Mouse (Mus musculus): ENCODE results near the gene Tenm4.

Gene Tenm4

DNA sequence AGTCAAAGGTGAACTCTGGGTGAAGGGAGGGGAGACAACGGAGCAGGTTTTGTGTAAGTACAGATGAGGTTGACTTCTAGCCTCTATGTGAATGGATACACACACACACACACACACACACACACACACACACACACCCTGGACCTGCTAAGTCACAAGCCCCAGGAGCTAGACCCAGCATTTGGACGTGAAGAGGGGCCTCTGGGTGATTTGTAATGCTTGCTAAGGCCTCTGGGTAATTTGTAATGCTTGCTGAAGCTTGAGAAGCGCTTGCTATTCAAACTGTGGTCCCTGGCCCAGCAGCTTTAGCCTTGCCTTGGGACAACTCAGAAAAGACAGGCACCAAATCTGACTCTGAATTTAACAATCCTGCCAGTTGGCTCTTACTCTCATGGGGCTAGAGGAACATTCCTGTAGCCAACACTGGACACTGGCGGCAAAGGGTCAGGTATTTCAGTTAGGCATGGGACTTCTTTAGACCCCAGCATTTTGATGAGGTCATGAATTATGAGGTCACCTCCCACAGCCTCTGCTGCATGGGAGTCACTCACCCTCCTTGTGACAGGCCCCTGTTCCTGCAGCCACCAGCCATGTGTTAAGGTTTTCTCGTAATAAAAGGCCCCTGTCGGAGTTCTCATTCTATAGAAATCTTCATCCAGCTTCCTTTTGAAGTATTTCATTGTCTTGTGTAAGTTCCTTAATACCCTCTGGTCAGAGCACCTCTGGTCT lies 237.3 kb downstream of the Tenm4 start:
- CTCF ChIA-PET, result interaction anchor here (0.5 kb wide), 2 partner anchors 13 to 662 kb away, joined by 8 to 16 read pairs; no protein-coding TSS in a partner anchor

DNA sequence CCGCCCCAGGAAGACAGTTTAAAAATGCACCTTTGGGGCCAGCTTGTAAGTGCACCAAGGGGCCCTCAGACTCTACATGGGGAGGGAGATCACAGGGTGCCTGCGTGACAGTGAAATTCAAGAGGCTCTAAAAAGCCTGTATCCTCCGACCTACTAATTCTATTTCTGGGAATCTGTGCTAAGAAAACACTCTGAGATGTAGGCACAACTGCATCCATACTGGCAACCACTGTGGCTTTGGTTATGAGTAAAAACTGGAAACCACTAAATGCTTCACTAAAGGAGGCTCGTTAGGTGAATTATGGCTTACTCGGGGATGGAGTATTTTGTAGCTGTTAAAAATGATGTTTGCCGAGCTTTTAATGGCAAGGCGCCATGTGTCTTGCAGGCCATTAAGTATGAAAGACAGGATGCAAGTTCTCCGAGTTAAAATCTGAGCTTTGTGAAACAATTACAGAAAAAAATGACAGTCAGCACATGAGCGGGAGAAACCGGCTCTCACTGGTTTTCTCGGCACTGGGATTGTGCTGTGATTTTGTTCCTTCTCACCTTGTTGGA lies 238.4 kb downstream of the Tenm4 start:
- CTCF ChIA-PET, result no interaction called here

DNA sequence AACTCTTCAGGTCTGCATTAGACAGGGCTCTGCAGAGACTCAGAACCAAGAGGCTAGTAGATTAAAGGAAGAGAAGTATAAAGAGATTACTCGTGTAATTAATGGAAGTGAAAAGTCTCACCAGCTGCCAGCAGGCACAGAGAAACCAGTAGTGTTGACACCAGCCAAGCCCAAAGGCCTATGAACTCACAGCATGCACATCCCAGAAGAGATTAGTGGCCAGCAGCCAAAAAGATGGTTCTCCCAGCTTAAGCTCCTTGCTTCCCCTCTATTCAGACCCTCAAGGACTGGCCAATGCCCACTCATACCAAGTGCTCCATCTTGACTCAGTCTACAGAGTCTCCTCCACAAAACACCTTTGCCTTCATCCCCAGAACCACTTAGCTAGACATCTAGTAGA lies 242.8 kb downstream of the Tenm4 start:
- CTCF ChIA-PET, result no interaction called here

DNA sequence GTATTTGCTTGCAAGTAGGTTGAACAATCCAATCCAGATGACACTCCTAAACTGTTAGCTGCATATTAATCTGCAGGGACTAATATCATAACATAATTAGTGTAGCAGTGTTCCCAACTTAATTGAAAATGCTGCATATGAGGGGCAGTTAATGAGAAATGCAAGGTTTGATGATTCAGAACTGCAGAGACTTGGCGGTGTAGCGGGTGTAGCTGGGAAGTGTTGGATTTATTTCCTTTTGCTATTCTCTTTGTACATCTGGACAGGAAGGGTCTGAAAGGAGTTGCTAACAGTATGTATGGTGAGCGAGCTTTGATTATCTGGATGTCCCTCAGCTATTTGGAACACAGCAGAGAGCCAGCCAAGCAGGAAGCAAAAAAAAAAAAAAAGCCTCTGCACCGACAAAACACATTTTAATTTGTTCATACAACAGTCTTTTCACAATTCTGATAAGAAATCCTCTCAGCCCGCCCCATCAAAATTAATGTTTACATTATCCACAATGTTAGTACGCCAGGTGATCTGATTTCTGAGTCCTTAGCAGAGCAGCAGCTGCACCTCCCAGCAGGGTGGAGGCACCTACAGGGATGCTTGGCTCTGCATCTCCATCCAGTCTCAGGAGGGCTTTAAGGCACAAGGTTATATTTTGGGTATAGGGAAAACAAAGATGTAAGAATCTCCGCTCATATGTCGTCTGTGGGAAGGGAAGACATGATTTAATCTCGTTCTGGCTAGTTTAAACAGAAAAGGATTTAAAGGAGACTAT lies 243.4 kb downstream of the Tenm4 start:
- CTCF ChIA-PET, result no interaction called here

DNA sequence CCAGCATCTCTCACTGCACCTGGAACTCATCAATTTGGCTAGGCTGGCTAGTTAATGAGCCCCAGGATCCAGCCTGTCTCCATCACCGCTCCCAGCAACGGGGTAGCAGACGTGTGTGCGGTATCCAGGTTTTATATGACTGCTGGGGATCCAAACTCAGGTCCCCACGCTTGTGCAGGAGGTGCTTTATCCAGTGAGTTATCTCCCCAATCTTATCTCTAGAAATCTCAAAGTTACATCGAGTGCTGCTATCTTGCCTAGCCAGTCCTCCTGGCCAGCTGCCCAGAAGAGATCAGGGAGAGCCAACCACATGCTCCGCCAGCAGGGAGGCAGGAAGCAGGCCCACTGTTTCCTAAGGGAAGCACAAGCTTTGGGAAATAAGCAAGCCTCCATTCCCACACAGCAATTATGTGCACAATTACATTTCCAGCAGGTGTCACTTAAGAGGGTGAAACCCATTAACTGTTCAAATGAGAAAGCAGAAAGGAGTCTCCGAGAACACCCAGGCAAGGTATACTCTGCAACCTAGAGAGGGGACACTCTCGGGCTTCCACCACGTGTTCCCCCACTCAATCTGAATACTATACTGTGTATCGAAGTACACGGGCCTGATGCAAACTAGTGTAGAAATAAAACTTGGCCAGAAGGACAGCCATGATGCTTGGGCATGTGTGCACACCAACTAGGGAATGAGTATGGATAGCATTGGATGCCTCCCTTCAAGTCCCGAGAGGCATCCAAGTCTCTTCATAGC lies 246.4 kb downstream of the Tenm4 start:
- CTCF ChIA-PET, result no interaction called here

DNA sequence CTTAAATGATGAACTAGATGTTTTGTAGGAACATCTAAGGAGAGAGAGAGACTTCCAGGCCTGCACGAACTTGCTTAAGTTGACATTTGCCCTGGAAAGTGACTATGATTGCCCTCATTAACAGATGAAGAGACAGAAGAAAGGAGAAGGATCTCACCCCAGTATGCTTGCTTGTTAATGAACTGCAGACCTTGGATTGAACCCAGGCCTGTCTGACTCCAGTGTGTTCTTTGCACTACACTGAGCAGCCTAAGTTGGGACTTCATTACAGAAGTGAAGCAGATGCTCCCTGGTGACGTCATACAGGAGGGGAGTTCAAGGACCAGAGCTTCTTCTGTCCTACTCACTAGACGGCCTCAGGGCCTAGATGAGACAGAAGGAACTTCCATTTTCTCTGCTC lies 247.1 kb downstream of the Tenm4 start:
- CTCF ChIA-PET, result no interaction called here

DNA sequence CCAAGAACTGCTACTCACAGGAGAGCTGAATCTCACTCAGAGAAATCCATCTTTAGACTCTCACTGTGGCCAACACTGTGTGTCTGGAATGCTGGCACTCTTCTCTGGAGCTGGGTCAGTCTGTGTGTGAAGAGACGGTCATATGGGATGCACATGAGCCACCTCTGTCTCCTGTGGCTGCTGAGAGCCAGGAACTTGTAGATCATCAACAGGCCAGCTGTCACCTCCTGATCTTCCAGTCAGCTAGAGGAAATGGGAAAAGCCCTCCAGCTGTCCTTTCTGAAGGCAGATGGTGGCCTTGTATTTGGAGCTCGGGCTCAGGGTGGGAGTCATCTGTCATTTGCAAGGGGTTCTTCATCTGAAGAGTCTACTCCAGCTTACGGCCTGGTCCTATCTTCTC lies 249.0 kb downstream of the Tenm4 start:
- CTCF ChIA-PET, result no interaction called here

DNA sequence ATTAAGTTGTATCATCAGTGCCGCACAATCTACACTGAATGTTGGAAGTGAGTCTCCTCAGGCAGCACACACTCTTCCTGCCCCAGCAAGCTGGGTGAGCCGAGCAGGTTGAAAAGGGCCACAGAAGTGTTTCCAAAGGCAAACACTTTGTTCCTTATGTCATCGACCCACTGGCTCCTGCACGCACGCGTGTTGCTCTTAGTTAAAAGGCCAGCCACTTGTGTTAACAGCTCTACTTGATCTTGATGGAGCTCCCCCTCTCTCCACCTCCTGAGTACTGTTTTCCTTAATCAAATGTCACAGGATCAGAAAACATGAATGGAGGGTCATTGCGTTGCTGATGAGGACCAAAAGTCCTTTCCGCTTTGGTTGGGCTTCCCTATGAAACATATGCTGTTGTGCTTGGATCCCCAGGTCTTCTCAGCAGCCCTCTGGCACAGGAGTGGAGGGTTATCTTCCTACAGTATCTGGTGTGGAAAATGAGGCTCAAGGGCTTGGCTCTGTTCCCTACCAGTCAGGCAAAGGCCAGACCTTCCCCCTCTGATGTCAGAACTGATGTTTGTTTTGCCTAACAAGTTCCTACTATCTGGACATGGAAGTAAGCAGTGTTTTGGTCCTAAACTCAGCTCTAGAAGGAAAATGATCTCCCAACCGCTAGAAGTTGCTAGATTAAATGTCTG lies 250.0 kb downstream of the Tenm4 start:
- CTCF ChIA-PET, result interaction anchor here (0.8 kb wide), 1 partner anchor 12 kb away, joined by 8 read pairs; no protein-coding TSS in a partner anchor

DNA sequence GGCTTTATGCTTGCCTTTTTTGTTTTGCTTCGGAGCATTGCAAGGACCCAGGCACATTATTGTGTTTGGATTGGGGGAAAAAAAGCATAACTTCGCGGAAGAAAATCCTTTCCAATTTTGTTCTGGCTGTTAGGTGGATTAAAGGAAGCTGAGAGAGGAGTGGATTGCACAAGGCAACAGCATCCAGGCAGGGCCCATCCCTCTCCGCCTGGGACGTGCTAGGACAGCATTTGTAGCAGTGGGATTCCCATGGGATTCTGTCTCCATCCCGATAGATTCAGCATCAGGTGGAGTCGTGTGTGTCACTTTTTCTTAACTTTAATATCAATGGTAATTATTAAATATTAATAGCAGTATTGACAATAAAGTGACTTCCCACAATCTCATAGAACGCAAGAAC lies 255.9 kb downstream of the Tenm4 start:
- CTCF ChIA-PET, result no interaction called here

DNA sequence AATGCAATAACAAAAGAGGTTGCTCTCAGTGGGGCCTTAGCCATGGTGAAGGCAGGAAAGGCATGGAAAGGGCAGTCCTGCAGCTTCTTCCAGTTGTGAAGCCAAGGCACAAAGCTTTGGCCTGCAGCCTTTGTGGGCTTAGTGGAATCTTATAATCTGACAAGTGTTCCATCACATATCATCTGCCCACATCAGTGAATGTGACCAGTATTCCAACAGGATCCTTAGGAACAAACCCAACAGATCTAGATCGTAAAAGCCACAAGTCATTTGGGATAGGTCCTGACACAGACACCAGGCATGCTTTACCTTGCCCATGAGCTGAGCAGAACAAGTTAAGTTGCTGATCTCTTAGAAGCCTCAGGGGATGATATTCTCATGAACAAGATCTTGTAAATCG lies 262.3 kb downstream of the Tenm4 start:
- CTCF ChIA-PET, result no interaction called here

DNA sequence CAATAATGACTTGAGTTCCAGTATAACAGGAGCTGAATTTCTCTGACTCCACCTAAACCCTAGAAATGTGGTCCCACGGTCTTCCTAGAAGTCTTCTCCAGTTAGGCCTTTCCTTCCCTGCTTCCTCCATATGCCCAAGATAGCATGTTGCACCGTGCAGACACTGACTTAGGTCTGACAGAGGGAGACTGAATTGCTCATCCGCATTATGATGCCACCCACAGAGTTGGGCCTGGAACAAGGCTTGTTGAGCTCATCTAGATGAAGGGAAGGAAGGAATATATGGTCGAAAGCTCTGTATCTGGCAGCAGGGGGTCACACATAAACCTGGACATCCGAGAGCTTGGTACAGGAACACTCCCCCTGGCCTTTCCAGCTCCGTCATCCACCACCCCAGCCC lies 267.3 kb downstream of the Tenm4 start:
- CTCF ChIA-PET, result no interaction called here

DNA sequence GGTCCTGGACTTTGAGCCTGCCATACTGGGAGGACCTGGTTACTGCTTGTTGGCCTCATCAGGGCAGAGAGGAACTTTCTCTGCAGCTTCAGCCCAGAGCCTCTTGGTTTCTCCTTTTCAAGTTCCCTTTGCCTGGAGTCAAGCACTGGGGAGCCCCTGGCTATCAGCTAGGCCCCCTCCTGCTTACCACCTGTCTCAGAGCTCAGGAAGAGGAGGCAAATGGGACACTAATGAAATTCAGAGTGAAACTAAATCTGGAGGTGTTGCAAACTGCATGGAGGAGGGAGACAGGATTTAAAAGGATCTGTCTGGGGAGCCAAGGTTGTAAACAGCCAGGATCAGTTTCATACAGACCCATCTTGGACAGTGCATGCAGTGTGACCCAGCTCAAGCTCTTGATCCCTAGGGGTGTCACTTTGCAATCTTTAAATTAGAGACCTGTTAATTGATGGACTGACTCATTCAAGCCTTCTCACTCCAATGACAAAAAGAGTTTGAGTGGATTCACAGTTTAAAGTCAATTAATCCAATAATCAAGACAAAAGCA lies 269.2 kb downstream of the Tenm4 start:
- CTCF ChIA-PET, result no interaction called here

DNA sequence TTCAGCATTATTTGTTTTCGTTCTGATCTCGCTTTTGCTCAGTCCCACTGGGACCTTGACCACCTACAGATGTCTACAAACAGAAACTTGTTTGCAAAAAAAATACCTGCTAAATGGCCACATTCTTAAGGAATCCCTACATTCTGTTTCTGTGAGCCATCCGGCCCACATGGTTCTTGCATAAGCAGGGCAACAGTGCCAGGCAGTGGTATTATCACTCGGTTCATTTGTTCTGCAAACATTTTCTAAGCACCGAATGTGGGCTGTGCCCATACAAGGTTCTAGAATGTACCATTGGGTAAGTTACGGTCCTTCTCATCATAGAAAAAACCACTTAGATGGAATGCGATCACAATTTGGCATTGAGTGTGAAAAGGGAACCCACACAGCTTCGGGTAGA lies 274.7 kb downstream of the Tenm4 start:
- CTCF ChIA-PET, result no interaction called here

DNA sequence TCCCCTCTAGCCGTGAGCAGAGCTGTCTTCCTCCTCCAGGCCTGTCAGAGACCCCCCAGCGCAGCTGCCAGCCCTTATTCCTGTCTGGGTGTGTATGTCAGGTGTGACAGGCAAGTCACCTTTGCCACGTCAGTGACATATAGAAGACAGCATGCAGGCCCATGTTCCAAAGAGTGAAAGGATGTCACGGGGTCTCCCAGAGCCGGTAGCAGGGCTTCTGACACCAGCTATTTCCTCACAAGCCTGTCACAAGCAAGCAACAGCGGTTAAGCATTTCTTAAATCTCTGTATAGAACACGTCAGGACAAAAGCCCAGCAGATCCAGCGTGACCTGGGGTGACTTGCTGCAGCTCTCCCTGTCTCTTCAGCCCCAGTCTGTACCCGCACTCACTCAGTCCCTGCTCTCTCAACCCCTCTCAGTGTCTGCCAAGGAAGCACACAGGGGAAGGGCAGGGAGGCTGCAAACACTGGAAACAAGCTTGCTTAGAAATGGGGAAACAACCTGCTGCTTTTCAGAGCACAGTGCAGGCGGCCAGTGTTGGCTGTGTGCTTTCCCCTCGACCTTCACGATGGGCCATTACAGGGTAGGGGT lies 276.9 kb downstream of the Tenm4 start:
- CTCF ChIA-PET, result no interaction called here

DNA sequence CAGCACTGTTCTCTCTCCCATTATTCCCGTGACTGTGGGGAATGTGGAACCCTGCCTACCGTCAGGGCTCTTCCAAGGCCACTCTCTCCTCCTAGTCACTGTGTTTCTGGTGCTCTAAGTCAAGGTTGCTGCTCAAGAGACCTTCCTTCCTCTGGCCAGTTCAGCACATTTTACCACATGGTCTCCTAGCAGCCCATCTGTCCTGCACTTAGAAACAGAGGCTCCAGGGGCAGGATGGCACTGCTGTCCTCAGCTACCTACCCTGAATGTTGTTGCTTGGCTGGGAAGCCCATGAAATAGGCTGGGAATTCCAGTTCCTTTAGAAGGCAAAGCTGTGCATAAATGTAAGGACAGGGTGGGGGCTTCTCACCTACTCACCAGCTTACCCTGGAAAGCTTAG lies 284.9 kb downstream of the Tenm4 start:
- CTCF ChIA-PET, result no interaction called here

DNA sequence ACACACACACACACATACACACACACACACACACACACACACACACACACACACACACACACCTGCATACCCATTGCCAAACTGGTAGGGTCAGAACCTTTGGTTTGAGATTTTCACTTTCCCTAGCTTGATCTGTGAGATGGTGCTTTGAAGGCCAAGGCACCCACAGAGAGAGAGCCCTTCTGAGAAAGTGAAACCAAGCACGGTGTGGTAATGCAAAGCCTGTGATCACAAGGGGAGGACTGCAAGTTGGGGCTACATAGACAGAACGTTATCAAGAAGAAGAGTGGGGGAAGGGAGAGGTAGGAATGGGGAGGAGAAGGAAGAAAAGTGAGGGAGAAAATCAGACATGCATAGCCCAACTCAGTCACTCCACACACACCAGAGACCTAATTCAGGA lies 285.6 kb downstream of the Tenm4 start:
- CTCF ChIA-PET, result interaction anchor here (0.6 kb wide), 2 partner anchors 221 to 1827 kb away, joined by 3 read pairs; no protein-coding TSS in a partner anchor

DNA sequence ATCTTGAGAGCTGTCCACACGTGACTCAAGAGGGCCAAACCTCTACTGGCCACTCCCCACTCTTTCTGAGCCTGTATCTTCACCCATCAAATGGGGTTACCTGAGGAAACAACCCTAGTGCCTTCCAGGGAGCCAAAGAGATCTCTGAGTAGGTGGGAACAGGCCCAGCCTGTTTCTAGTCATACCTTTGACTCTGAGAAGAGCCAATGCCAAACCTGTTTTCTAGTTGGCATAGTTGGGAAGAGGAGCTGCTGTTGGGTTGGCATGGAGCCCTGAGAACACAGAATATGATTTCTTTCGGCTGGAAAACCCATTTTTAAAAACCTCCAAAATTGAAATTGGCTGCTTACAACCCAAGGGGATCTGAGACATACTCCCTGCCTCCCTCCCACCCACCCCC lies 286.8 kb downstream of the Tenm4 start:
- CTCF ChIA-PET, result no interaction called here

DNA sequence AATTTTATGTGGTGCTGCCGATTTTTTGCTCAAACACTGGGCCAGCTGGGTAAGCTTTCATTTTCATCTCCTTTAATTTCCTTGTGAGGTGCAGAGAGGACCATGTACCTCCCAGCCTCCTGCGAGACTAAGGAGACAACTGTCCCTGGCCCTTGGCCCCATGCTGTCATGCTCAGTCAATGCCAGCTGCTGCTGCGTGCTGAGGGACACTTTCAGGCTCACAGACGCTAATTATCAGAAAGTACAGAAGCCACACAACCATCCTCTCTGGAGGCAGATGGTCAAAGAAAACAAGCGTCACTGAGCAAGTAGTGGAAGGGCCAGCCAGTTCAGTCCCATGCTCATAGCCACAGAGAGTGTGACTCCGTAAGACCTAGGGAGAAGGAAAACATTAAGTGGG lies 287.9 kb downstream of the Tenm4 start:
- CTCF ChIA-PET, result no interaction called here

DNA sequence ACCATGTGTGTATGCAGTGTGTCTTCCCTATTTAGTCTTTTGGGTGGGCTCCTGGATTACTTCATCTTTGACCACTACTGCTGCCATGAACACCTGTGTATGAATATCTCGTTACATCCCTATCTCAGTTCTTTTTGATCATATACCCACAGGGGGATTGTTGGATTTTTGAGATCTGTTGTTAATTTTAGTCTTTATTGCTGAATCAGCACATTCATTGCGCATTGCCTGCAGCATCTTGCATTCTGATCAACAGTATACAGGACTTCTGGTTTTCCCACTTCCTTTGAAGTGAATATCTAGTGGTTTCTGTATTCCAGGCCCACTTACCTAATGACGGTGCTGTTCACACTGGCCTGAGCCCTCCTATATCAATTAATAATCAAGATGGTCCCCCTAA lies 295.7 kb downstream of the Tenm4 start:
- CTCF ChIA-PET, result no interaction called here

DNA sequence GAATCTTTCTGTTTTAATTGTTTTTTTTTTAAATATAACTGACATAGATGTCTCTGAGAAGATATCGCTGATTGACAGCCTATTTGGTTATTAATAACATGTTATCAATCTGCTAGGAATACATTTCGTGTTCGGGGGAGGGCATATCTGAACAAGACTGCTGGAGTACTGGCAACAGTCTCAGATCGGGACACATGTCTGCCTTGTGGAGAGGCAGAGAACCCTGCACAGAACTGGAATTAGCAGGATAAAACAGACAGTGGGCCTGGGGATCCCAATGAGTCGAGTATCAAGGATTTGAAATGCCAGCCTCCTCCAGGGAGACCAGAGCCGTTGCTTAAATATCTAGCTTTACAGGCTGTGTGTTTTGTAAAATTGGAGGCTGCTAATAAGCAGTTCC lies 299.8 kb downstream of the Tenm4 start:
- CTCF ChIA-PET, result no interaction called here

DNA sequence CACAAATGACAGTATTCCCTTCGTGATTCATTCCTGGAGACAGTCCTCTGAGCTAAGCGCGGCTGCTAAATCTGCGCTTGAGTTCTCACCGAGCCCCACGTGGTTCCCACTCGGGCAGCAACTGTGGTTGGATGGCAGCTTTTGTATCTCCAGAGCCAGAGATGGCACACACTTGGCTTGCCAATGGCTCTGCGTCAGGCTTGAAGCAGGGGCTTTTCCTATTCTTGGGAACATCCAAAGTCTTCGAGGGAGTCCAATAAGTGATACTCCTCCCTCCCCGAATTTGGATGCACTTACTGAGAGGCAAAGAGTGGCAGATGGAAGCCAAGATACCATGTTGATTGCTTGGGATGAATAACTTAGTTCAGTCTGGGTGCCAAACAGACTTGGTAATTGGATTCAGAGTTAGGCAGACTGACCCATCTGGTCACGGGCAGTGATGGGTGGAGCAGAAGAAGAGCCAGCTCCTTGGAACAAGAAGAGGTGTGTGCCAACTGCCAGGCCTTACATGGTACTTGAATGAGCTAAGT lies 303.6 kb downstream of the Tenm4 start:
- CTCF ChIA-PET, result no interaction called here

All from spleen, embryonic (tissue).